Mouse (Mus musculus) testis, adult 2 months (tissue): ENCODE data around the gene Upk1a. TPM values are rescaled to one million over a fixed set of nuclear protein-coding genes. Genes with fewer than 3 reads are reported as not detected.

Source experiments
- H3K27ac ChIP-seq: fragments of 200-500 bp; 2 replicates; pipeline ENCODE4 v1.5.1; 2012; ENCODE audit warnings: low read depth, low read length; ENCODE audit not compliant: control insufficient read depth, insufficient read depth
- H3K27me3 ChIP-seq: fragments of 200-500 bp; 2 replicates; pipeline ENCODE4 v1.6.1; 2012; ENCODE audit warnings: mild to moderate bottlenecking, low read length, moderate library complexity; ENCODE audit not compliant: control insufficient read depth, insufficient read depth
- H3K36me3 ChIP-seq: fragments of 200-500 bp; 2 replicates; pipeline ENCODE4 v1.6.1; 2012; ENCODE audit warnings: mild to moderate bottlenecking, low read length; ENCODE audit not compliant: control insufficient read depth, insufficient read depth
- H3K4me1 ChIP-seq: fragments of 200-500 bp; 2 replicates; pipeline ENCODE4 v1.6.1; 2012; ENCODE audit warnings: low read length; ENCODE audit not compliant: control insufficient read depth, insufficient read depth
- H3K4me3 ChIP-seq: fragments of 200-500 bp; 2 replicates; pipeline ENCODE4 v1.5.1; 2012; ENCODE audit warnings: low read depth, mild to moderate bottlenecking, low read length, moderate library complexity, mixed read lengths; ENCODE audit not compliant: control insufficient read depth
- CTCF ChIP-seq: fragments of 200-500 bp; IDR thresholded peaks from 2 replicates; pipeline ENCODE4 v1.5.1; 2012; ENCODE audit warnings: low read depth, mild to moderate bottlenecking, inconsistent platforms, low read length, moderate library complexity; ENCODE audit not compliant: control insufficient read depth, insufficient read depth, insufficient replicate concordance
- POLR2A ChIP-seq: fragments of 200-500 bp; IDR thresholded peaks from 2 replicates; pipeline ENCODE4 v1.6.1; 2012; ENCODE audit warnings: low read depth, mild to moderate bottlenecking, inconsistent platforms, low read length, moderate library complexity; ENCODE audit not compliant: control insufficient read depth
- polyA plus RNA-seq: library from polyadenylated mRNA; depleted of rRNA; stranded (reverse); fragments of >200 nt; gene quantifications from 2 replicates; pipeline ENCODE4 v1.2.3, GENCODE M21; 2012

Gene Upk1a
- polyA plus RNA-seq, 1 experiment: 6.5 TPM

- H3K27ac ChIP-seq: no peak overlapping the region
- peaks cover 2% of the 10 kb centered on the region for H3K36me3 ChIP-seq
- TF ChIP-seq CTCF (no peak), POLR2A (no peak)
- no peaks in the 10 kb centered on the region for H3K27me3 ChIP-seq
- peaks cover 27% of the 10 kb centered on the region for H3K4me1 ChIP-seq
- peak overlapping the region; percentile 62 for H3K4me3 ChIP-seq
Measured at GRCm38 (mm10) chr7:30594510-30595024, 18.1 kb downstream of the Upk1a start.

- peak overlapping the region; percentile 77 for H3K4me3 ChIP-seq
- no peak for TF ChIP-seq POLR2A
- no peak for TF ChIP-seq CTCF
- no peak overlapping the region for H3K27ac ChIP-seq
- H3K36me3 ChIP-seq: peaks cover 2% of the 10 kb centered on the region
- no peaks in the 10 kb centered on the region for H3K27me3 ChIP-seq
- H3K4me1 ChIP-seq: peaks cover 25% of the 10 kb centered on the region
Measured at GRCm38 (mm10) chr7:30593579-30594509, 18.8 kb downstream of the Upk1a start.

- no peaks in the 10 kb centered on the region for H3K27me3 ChIP-seq
- TF ChIP-seq CTCF (no peak), POLR2A (no peak)
- peak overlapping the region; percentile 19; the same call in 1 of the 2 replicates for H3K27ac ChIP-seq
- peak overlapping the region; percentile 77 for H3K4me3 ChIP-seq
- no peaks in the 10 kb centered on the region; the same call in none of the 2 replicates for H3K36me3 ChIP-seq
- H3K4me1 ChIP-seq: peaks cover 27% of the 10 kb centered on the region
Measured at GRCm38 (mm10) chr7:30592772-30593423, 19.7 kb downstream of the Upk1a start.

GRCm38 (mm10) chr7:30591605-30591951 is 21.1 kb downstream of the Upk1a start:
- peak overlapping the region; percentile 10; the same call in 1 of the 2 replicates for H3K27ac ChIP-seq
- H3K4me3 ChIP-seq: peak overlapping the region; percentile 88
- no peak for TF ChIP-seq CTCF
- TF ChIP-seq POLR2A: no peak
- H3K4me1 ChIP-seq: peaks cover 33% of the 10 kb centered on the region
- H3K27me3 ChIP-seq: no peaks in the 10 kb centered on the region
- no peaks in the 10 kb centered on the region; the same call in 1 of the 2 replicates for H3K36me3 ChIP-seq

GRCm38 (mm10) chr7:30590927-30591604 is 21.6 kb downstream of the Upk1a start:
- Histone ChIP-seq H3K4me3 (peak overlapping the region; percentile 88), H3K27ac (peak overlapping the region; percentile 10; the same call in 1 of the 2 replicates), H3K4me1 (peaks cover 35% of the 10 kb centered on the region), H3K27me3 (no peaks in the 10 kb centered on the region), H3K36me3 (no peaks in the 10 kb centered on the region; the same call in 1 of the 2 replicates)
- TF ChIP-seq POLR2A (no peak), CTCF (no peak)

GRCm38 (mm10) chr7:30589435-30590301 is 23.0 kb downstream of the Upk1a start:
- TF ChIP-seq POLR2A: no peak; the same call in 1 of the 2 replicates
- peak; percentile 68 for TF ChIP-seq CTCF
- no peaks in the 10 kb centered on the region; the same call in 1 of the 2 replicates for H3K36me3 ChIP-seq
- peak overlapping the region; percentile 52 for H3K27ac ChIP-seq

More at GRCm38 (mm10) chr7:30589435-30590301, 23.0 kb downstream of the Upk1a start:
- no peaks in the 10 kb centered on the region for H3K27me3 ChIP-seq
- peak overlapping the region; percentile 88 for H3K4me3 ChIP-seq
- H3K4me1 ChIP-seq: peaks cover 31% of the 10 kb centered on the region
